Mouse (Mus musculus) CH12.LX (cell line): ENCODE data around the gene Mrpl22. TPM values are rescaled to one million over a fixed set of nuclear protein-coding genes. Genes with fewer than 3 reads are reported as not detected.

Experiments used
- DNase-seq: peaks from one replicate; pipeline ENCODE4 v3.0.0-alpha.2; 2013; ENCODE audit errors: extremely low read depth
- H3K27ac ChIP-seq: 2 replicates; pipeline ENCODE4 v1.5.1; 2012; ENCODE audit warnings: low read depth, mild to moderate bottlenecking, control low read depth, moderate library complexity; ENCODE audit not compliant: insufficient read depth
- H3K27me3 ChIP-seq: replicated peaks from 2 replicates; pipeline ENCODE3; 2012; ENCODE audit warnings: inconsistent platforms
- H3K36me3 ChIP-seq, 2 experiments: replicated peaks in 1 of 2; 2 replicates each; pipeline versions ENCODE3 to v1.6.1; 2012; ENCODE audit warnings: inconsistent platforms in 1 of 2, low read length in 1 of 2, mild to moderate bottlenecking in 1 of 2, mixed read lengths in 1 of 2, moderate library complexity in 1 of 2; ENCODE audit not compliant: control insufficient read depth in 1 of 2, insufficient read depth in 1 of 2
- H3K4me1 ChIP-seq, 2 experiments: 2 replicates each; pipeline ENCODE4 v1.6.1; 2012; ENCODE audit warnings: inconsistent platforms in 1 of 2, moderate library complexity in 1 of 2; ENCODE audit not compliant: insufficient read depth in 2 of 2, control insufficient read depth in 1 of 2
- H3K4me2 ChIP-seq: 2 replicates; pipeline ENCODE4 v1.6.1; 2012; ENCODE audit warnings: low read depth, mild to moderate bottlenecking, control low read depth; ENCODE audit not compliant: poor library complexity, insufficient read depth, severe bottlenecking
- H3K4me3 ChIP-seq, 3 experiments: fragments of 150-350 bp in 1 of 3; sonication (generic) in 1 of 3; replicated peaks in 1 of 3; 2 replicates each; pipeline versions ENCODE3 to v1.5.1; 2011 to 2012; ENCODE audit warnings: low read depth in 2 of 3, low read length in 2 of 3, mild to moderate bottlenecking in 2 of 3, moderate library complexity in 2 of 3, control low read depth in 1 of 3, improper control_type of control experiment in 1 of 3, inconsistent platforms in 1 of 3, mixed read lengths in 1 of 3; ENCODE audit not compliant: poor library complexity in 1 of 3
- H3K79me2 ChIP-seq: replicated peaks from 2 replicates; pipeline ENCODE4 v1.6.1; 2012; ENCODE audit warnings: mild to moderate bottlenecking, moderate library complexity; ENCODE audit not compliant: control insufficient read depth, poor library complexity, insufficient read depth, severe bottlenecking; ENCODE audit errors: extremely low read depth
- H3K9ac ChIP-seq: 2 replicates; pipeline ENCODE4 v1.6.1; 2012; ENCODE audit warnings: low read depth, mild to moderate bottlenecking, control low read depth, moderate library complexity; ENCODE audit not compliant: insufficient read depth
- H3K9me3 ChIP-seq: replicated peaks from 2 replicates; pipeline ENCODE3; 2012; ENCODE audit warnings: low read length, inconsistent platforms, mixed read lengths
- CHD2 ChIP-seq: IDR thresholded peaks from 2 replicates; pipeline ENCODE4 v1.6.1; 2011; ENCODE audit warnings: low read length, improper control_type of control experiment
- ELF1 ChIP-seq: IDR thresholded peaks from 2 replicates; pipeline ENCODE4 v1.6.1; 2014; ENCODE audit warnings: low read depth, mild to moderate bottlenecking, inconsistent platforms, low read length, improper control_type of control experiment
- EP300 ChIP-seq: IDR thresholded peaks from 2 replicates; pipeline ENCODE4 v1.6.1; 2011; ENCODE audit warnings: low read length, improper control_type of control experiment
- ETS1 ChIP-seq: conservative IDR thresholded peaks from 2 replicates; pipeline ENCODE4 v1.6.1; 2012; ENCODE audit warnings: low read depth, mild to moderate bottlenecking, inconsistent platforms, low read length, improper control_type of control experiment, moderate library complexity
- HCFC1 ChIP-seq: IDR thresholded peaks from 2 replicates; pipeline ENCODE4 v1.6.1; 2012; ENCODE audit warnings: low read depth, mild to moderate bottlenecking, inconsistent platforms, low read length, improper control_type of control experiment
- IRF4 ChIP-seq: IDR thresholded peaks from 2 replicates; pipeline ENCODE4 v1.6.1; 2014; ENCODE audit warnings: low read depth, mild to moderate bottlenecking, inconsistent platforms, low read length, improper control_type of control experiment
- JUN ChIP-seq: IDR thresholded peaks from 2 replicates; pipeline ENCODE4 v1.6.1; 2011; ENCODE audit warnings: low read depth, mild to moderate bottlenecking, low read length, improper control_type of control experiment, moderate library complexity; ENCODE audit not compliant: insufficient read depth
- JUND ChIP-seq: conservative IDR thresholded peaks from 2 replicates; pipeline ENCODE4 v1.6.1; 2011; ENCODE audit warnings: low read depth, low read length, improper control_type of control experiment
- MAFK ChIP-seq: IDR thresholded peaks from 2 replicates; pipeline ENCODE4 v1.6.1; 2011; ENCODE audit warnings: low read length, improper control_type of control experiment; ENCODE audit not compliant: insufficient replicate concordance
- MAX ChIP-seq: IDR thresholded peaks from 2 replicates; pipeline ENCODE4 v1.6.1; 2011; ENCODE audit warnings: low read length, improper control_type of control experiment
- MAZ ChIP-seq: IDR thresholded peaks from 2 replicates; pipeline ENCODE4 v1.6.1; 2012; ENCODE audit warnings: low read depth, mild to moderate bottlenecking, inconsistent platforms, low read length, improper control_type of control experiment, moderate library complexity
- MEF2A ChIP-seq: IDR thresholded peaks from 2 replicates; pipeline ENCODE4 v1.6.1; 2014; ENCODE audit warnings: low read depth, mild to moderate bottlenecking, inconsistent platforms, low read length, improper control_type of control experiment, borderline replicate concordance
- MXI1 ChIP-seq: IDR thresholded peaks from 2 replicates; pipeline ENCODE4 v1.6.1; 2011; ENCODE audit warnings: mild to moderate bottlenecking, low read depth, low read length, improper control_type of control experiment
- MYC ChIP-seq: IDR thresholded peaks from 2 replicates; pipeline ENCODE4 v1.6.1; 2011; ENCODE audit warnings: low read depth, mild to moderate bottlenecking, improper control_type of control experiment, low read length
- NELFE ChIP-seq: IDR thresholded peaks from 2 replicates; pipeline ENCODE4 v1.6.1; 2011; ENCODE audit warnings: low read depth, low read length, improper control_type of control experiment
- PAX5 ChIP-seq: IDR thresholded peaks from 2 replicates; pipeline ENCODE4 v1.6.1; 2012; ENCODE audit warnings: low read length, inconsistent platforms, mixed read lengths
- POLR2AphosphoS2 ChIP-seq: IDR thresholded peaks from 2 replicates; pipeline ENCODE4 v1.6.1; 2011; ENCODE audit warnings: low read depth, low read length, improper control_type of control experiment
- RCOR1 ChIP-seq: conservative IDR thresholded peaks from 2 replicates; pipeline ENCODE4 v1.6.1; 2012; ENCODE audit warnings: low read depth, mild to moderate bottlenecking, inconsistent platforms, low read length, improper control_type of control experiment
- SIN3A ChIP-seq: IDR thresholded peaks from 2 replicates; pipeline ENCODE4 v1.6.1; 2012; ENCODE audit warnings: low read length, improper control_type of control experiment, inconsistent platforms
- SMC3 ChIP-seq: IDR thresholded peaks from 2 replicates; pipeline ENCODE4 v1.6.1; 2011; ENCODE audit warnings: low read depth, low read length, improper control_type of control experiment
- TBP ChIP-seq: conservative IDR thresholded peaks from 2 replicates; pipeline ENCODE4 v1.6.1; 2011; ENCODE audit warnings: low read depth, low read length, improper control_type of control experiment
- UBTF ChIP-seq: IDR thresholded peaks from 2 replicates; pipeline ENCODE4 v1.6.1; 2012; ENCODE audit warnings: low read depth, mild to moderate bottlenecking, inconsistent platforms, low read length, improper control_type of control experiment, moderate library complexity
- USF1 ChIP-seq: IDR thresholded peaks from 2 replicates; pipeline ENCODE4 v1.6.1; 2014; ENCODE audit warnings: low read depth, mild to moderate bottlenecking, inconsistent platforms, low read length, improper control_type of control experiment
- ZC3H11A ChIP-seq: IDR thresholded peaks from 2 replicates; pipeline ENCODE4 v1.6.1; 2012; ENCODE audit warnings: low read depth, mild to moderate bottlenecking, inconsistent platforms, low read length, improper control_type of control experiment
- ZKSCAN1 ChIP-seq: IDR thresholded peaks from 2 replicates; pipeline ENCODE4 v1.6.1; 2012; ENCODE audit warnings: low read depth, inconsistent platforms, low read length, improper control_type of control experiment, borderline replicate concordance
- ZMIZ1 ChIP-seq: IDR thresholded peaks from 2 replicates; pipeline ENCODE4 v1.6.1; 2012; ENCODE audit warnings: low read depth, mild to moderate bottlenecking, inconsistent platforms, low read length, improper control_type of control experiment
- dilution Hi-C: fragments of 300-500 bp; cut with MboI; formaldehyde crosslinking; loops from 2 replicates; pipeline ENCODE4 v1.14.3; 2020; ENCODE audit warnings: low sequenced_read_pairs; ENCODE audit not compliant: extremely low pct_unique_long_range_greater_than_20kb, extremely low pct_ligation_motif_present
- in situ Hi-C: fragments of 300-500 bp; cut with MboI; formaldehyde crosslinking; loops from 3 replicates; pipeline ENCODE4 v1.14.3; 2019; ENCODE audit warnings: low sequenced_read_pairs, low pct_ligation_motif_present, low pct_unique_long_range_greater_than_20kb, mixed read lengths
- polyA plus RNA-seq: library from polyadenylated mRNA; unstranded; fragments of >175 nt; gene quantifications from 2 replicates; pipeline ENCODE4 v1.2.1, GENCODE M21; 2012; ENCODE audit warnings: low read depth; ENCODE audit not compliant: insufficient read length
- total RNA-seq, 2 experiments: library from RNA; depleted of rRNA; stranded (reverse); fragments of 300-350 nt in 1 of 2; fragments of >200 nt in 1 of 2; gene quantifications; 2 replicates each; pipeline ENCODE4 v1.2.3; 2012 to 2014

Gene Mrpl22
- total and polyA plus RNA-seq, 3 experiments, result 89.1 to 133 (median 115) TPM

DNA sequence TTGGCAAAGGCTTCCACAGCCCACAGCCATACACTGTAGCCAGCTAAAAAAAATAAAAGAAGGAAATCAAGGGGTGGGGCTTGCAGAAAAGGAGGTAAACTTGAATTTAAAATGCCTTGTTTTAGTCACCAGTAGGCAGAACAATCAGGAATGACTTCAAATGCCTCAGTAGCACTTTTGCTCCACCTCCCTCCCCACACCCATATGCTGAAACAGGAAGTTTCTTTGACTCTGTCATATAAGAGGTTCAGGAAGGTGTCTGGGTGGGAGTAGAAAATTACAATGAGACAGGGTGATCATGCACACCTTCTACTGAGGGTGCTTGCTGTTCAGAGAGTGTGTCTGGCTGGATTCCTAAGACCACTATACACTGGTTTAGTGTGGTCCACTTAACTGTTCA, 36.6 kb upstream of the Mrpl22 start:
- DNase-seq, result no peak
- Histone ChIP-seq H3K36me3 (peaks cover 86 to 100% of the 10 kb centered on the region in 2 experiments), H3K4me1 (no peaks in the 10 kb centered on the region), H3K4me2 (no peak overlapping the region), H3K27ac (no peak overlapping the region), H3K4me3 (no peak overlapping the region), H3K9me3 (no peaks in the 10 kb centered on the region), H3K27me3 (no peaks in the 10 kb centered on the region), H3K9ac (no peak overlapping the region), H3K79me2 (no peaks in the 10 kb centered on the region)
- TF ChIP-seq EP300 (no peak), ZC3H11A (no peak), MXI1 (no peak), JUND (no peak), NELFE (no peak), RCOR1 (no peak), ZKSCAN1 (no peak), MAX (no peak), HCFC1 (no peak), CHD2 (no peak), USF1 (no peak), PAX5 (no peak)
- in situ Hi-C loops, result no loop called here
- dilution Hi-C loops, result no loop called here

DNA sequence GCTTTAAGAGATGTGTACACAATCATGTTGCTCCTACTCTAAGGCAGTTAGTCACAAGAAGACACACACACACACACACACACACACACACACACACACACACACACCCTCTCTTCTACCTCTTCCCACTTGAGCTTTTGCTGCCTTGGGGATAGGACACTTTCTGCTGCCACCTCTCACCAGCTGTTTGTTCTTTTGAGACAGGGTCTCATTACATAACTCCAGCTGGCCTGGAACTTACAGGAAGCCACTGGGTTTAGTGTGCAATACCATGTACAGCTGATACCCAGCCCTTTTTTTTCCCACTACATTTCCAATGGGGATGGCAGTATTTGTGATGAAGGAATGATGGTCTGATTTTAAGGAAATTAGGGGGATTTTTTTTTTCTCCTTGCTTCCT, 36.2 kb upstream of the Mrpl22 start:
- H3K27ac ChIP-seq, result no peak overlapping the region
- dilution Hi-C loops, result no loop called here
- peaks cover 84 to 100% of the 10 kb centered on the region in 2 experiments for H3K36me3 ChIP-seq

DNA sequence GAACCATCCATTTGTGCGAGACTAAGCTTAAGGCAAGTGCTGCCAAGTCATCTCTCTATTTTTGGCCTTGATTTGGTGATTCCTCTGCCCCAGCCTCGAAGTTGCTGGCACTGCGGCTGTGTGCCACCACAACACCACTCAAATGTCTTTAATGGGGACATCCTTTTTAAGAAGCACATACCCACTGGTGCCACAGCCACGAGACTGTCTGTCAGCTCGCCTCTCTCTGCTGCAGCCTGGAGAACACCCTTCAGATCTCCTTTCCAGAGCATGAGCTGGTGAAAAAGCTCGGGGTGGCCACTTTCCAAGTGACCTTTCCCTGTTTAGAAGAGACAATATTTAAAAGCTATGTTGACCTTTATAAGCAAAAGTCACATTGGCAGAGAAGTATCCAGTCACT, 34.8 kb upstream of the Mrpl22 start:
- dilution Hi-C loops, result no loop called here
- Histone ChIP-seq H3K79me2 (no peaks in the 10 kb centered on the region), H3K4me2 (no peak overlapping the region), H3K9me3 (peaks cover 2% of the 10 kb centered on the region), H3K9ac (no peak overlapping the region), H3K4me1 (no peaks in the 10 kb centered on the region), H3K4me3 (no peak overlapping the region), H3K27ac (no peak overlapping the region), H3K36me3 (peaks cover 83 to 100% of the 10 kb centered on the region in 2 experiments), H3K27me3 (no peaks in the 10 kb centered on the region)
- no peak for TF ChIP-seq MAZ
- TF ChIP-seq MEF2A, result no peak
- TF ChIP-seq UBTF, result no peak
- no peak for TF ChIP-seq MYC
- TF ChIP-seq NELFE, result no peak
- TF ChIP-seq ZC3H11A, result no peak
- TF ChIP-seq JUND, result no peak
- no peak for TF ChIP-seq TBP
- TF ChIP-seq MAFK, result no peak
- TF ChIP-seq HCFC1, result no peak
- no peak for TF ChIP-seq JUN
- TF ChIP-seq POLR2AphosphoS2, result no peak
- TF ChIP-seq MAX, result no peak
- TF ChIP-seq SMC3, result no peak
- TF ChIP-seq SIN3A, result no peak
- in situ Hi-C loops, result no loop called here
- no peak for DNase-seq

More for the DNA sequence above, 36.2 kb upstream of the Mrpl22 start:
- no peak for DNase-seq
- Histone ChIP-seq H3K4me1 (no peaks in the 10 kb centered on the region), H3K79me2 (no peaks in the 10 kb centered on the region), H3K4me3 (no peak overlapping the region), H3K4me2 (no peak overlapping the region), H3K9me3 (no peaks in the 10 kb centered on the region), H3K9ac (no peak overlapping the region), H3K27me3 (no peaks in the 10 kb centered on the region)
- TF ChIP-seq POLR2AphosphoS2, result no peak
- TF ChIP-seq IRF4, result no peak
- TF ChIP-seq ELF1, result no peak
- TF ChIP-seq JUN, result no peak
- TF ChIP-seq ZMIZ1, result no peak
- TF ChIP-seq ETS1, result no peak
- TF ChIP-seq RCOR1, result no peak
- TF ChIP-seq TBP, result no peak
- no peak for TF ChIP-seq MEF2A
- TF ChIP-seq MAX, result no peak
- no peak for TF ChIP-seq MXI1
- in situ Hi-C loops, result no loop called here
